Mouse (Mus musculus) stomach, postnatal 0 days (tissue): ENCODE data around the gene Icam5.

Source experiments
- CTCF ChIP-seq: IDR thresholded peaks from 2 replicates; pipeline ENCODE4 v1.5.1; 2016; ENCODE audit warnings: antibody characterized with exemption, low read depth, mild to moderate bottlenecking, moderate library complexity
- EP300 ChIP-seq: optimal IDR thresholded peaks from 2 replicates; pipeline ENCODE3; 2016; ENCODE audit warnings: antibody characterized with exemption

DNA sequence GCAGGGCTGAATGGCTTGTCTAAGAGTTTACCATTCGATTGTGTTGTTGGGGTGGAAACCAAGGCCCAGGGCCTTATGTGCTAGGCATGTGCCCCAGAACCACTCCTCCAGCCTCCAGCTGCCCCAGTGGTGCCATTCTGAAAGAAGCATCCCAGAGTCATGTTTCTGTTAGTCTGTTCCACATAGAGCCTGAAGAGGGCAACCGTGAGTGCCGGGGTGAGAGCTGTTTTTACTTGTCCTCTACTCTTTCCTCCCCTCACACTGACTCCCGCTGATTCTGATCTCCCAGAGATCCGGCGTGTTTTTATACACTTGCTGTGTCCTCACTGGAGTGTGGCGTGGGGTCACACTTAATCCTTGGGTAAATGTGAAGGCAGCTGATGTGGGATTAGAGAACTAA lies 23.9 kb upstream of the Icam5 start:
- TF ChIP-seq CTCF (peak; percentile 51), EP300 (no peak)
